Mouse (Mus musculus) liver, embryonic 14.5 days (tissue): ENCODE data around the gene Pdzrn4. TPM values are rescaled to one million over a fixed set of nuclear protein-coding genes. Genes with fewer than 3 reads are reported as not detected.

ENCODE experiments used
- ATAC-seq: fragments of 200-750 bp; cut with Nextera tagmentation; 2 replicates; pipeline ENCODE4 v1.8.0; 2017; ENCODE audit warnings: moderate number of reproducible peaks, mild to moderate bottlenecking, moderate library complexity; ENCODE audit not compliant: insufficient read depth
- DNase-seq, 3 experiments: peaks; one replicate each; pipeline ENCODE4 v3.0.0-alpha.2; 2012 to 2013; ENCODE audit warnings: low read depth in 3 of 3, low spot score in 3 of 3
- H3K27ac ChIP-seq: fragments of 300-500 bp; sonication (generic); 2 replicates; pipeline ENCODE4 v1.5.1; 2014; ENCODE audit warnings: moderate library complexity, mild to moderate bottlenecking, control low read depth, inconsistent platforms
- H3K27me3 ChIP-seq: fragments of 300-500 bp; sonication (generic); 2 replicates; pipeline ENCODE4 v1.6.1; 2014; ENCODE audit warnings: mild to moderate bottlenecking, low read length, moderate library complexity; ENCODE audit not compliant: control insufficient read depth, insufficient read depth
- H3K36me3 ChIP-seq: fragments of 300-500 bp; sonication (generic); replicated peaks from 2 replicates; pipeline ENCODE4 v1.6.1; 2014; ENCODE audit warnings: low read depth; ENCODE audit not compliant: control insufficient read depth, insufficient read depth
- H3K4me1 ChIP-seq, 2 experiments: fragments of 200-500 bp in 1 of 2; fragments of 300-500 bp in 1 of 2; sonication (generic) in 1 of 2; replicated peaks; 2 replicates each; pipeline ENCODE4 v1.6.1; 2012 to 2014; ENCODE audit warnings: antibody characterized with exemption in 1 of 2, inconsistent platforms in 1 of 2, low read length in 1 of 2; ENCODE audit not compliant: control insufficient read depth in 2 of 2, insufficient read depth in 2 of 2
- H3K4me2 ChIP-seq: fragments of 300-500 bp; sonication (generic); 2 replicates; pipeline ENCODE4 v1.6.1; 2014; ENCODE audit warnings: low read depth, mild to moderate bottlenecking, control low read depth, moderate library complexity
- H3K4me3 ChIP-seq, 2 experiments: fragments of 200-500 bp in 1 of 2; fragments of 300-500 bp in 1 of 2; sonication (generic) in 1 of 2; 2 replicates each; pipeline ENCODE4 v1.5.1; 2012 to 2014; ENCODE audit warnings: low read depth in 2 of 2, low read length in 2 of 2, mild to moderate bottlenecking in 2 of 2, control low read depth in 1 of 2, inconsistent platforms in 1 of 2, moderate library complexity in 1 of 2; ENCODE audit not compliant: insufficient read depth in 1 of 2
- H3K9ac ChIP-seq: fragments of 300-500 bp; sonication (generic); replicated peaks from 2 replicates; pipeline ENCODE4 v1.6.1; 2014; ENCODE audit warnings: mild to moderate bottlenecking, control low read depth, moderate library complexity
- H3K9me3 ChIP-seq: fragments of 300-500 bp; sonication (generic); 2 replicates; pipeline ENCODE4 v1.6.1; 2016; ENCODE audit warnings: low read length, mixed read lengths; ENCODE audit not compliant: control insufficient read depth
- CTCF ChIP-seq: IDR thresholded peaks from 2 replicates; pipeline ENCODE4 v1.5.1; 2016; ENCODE audit warnings: antibody characterized with exemption, low read depth, control low read depth
- EP300 ChIP-seq: IDR thresholded peaks from 2 replicates; pipeline ENCODE4 v1.6.1; 2016; ENCODE audit warnings: antibody characterized with exemption, low read depth
- WGBS: fragments of 180-500 bp; shearing (Covaris S2); extraction: QIAGEN DNeasy Blood & Tissue Kit; methylation state at CpG from one replicate; pipeline ENCODE4 v1.1.7; 2014; ENCODE audit not compliant: insufficient replicate concordance; 5-methylcytosine and 5-hydroxymethylcytosine counted together
- polyA plus RNA-seq, 2 experiments: library from polyadenylated mRNA; depleted of rRNA in 1 of 2; stranded (reverse) in 1 of 2; unstranded in 1 of 2; fragments of >200 nt; fragmentation: Nextera tagmentation in 1 of 2; extraction: Ambion mirVana in 1 of 2; gene quantifications; 2 replicates each; pipeline versions ENCODE4 v1.2.1 to v1.2.3; 2012 to 2014

Pdzrn4 gene
- polyA plus RNA-seq, 2 experiments = not detected

DNA sequence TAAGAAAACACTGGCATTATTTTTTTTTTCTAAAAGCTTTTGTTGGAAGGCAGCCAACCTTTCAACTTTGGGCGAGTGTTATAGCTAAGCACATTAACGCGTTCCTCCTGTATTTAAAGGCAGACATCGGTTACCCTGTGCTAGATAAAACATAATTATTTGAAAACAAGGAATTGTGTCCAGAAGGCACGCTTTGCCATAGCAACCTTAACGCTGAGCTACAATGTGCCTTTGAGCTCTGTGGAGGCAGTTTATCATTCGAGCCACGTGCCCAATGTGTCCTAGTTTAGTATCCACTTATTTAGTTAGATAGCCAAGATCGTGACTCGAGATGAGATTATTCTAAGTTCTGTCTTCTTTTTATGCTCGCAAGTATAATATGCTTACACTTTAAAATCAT is 180.8 kb downstream of the Pdzrn4 start:
- no peak overlapping the region for H3K9ac ChIP-seq
- no peak for DNase-seq
- WGBS = 73% methylated on average over 11 of the region's 11 CpGs

GRCm38 (mm10) chr15:92580217-92580616 is 183.5 kb downstream of the Pdzrn4 start:
- no peaks in the 10 kb centered on the region for H3K36me3 ChIP-seq
- no peak overlapping the region for H3K27ac ChIP-seq
- H3K9ac ChIP-seq = no peak overlapping the region
- H3K4me2 ChIP-seq = no peak overlapping the region
- H3K4me1 ChIP-seq = no peaks in the 10 kb centered on the region
- H3K4me3 ChIP-seq = no peak overlapping the region
- 48% methylated on average over 3 of the region's 3 CpGs for WGBS
- no peak for DNase-seq
- no peak for ATAC-seq
- H3K9me3 ChIP-seq = no peaks in the 10 kb centered on the region
- no peaks in the 10 kb centered on the region for H3K27me3 ChIP-seq
- no peak for TF ChIP-seq CTCF
- no peak for TF ChIP-seq EP300

More for the DNA sequence above, 180.8 kb downstream of the Pdzrn4 start:
- TF ChIP-seq EP300 (no peak), CTCF (no peak)
- Histone ChIP-seq H3K4me1 (no peaks in the 10 kb centered on the region), H3K27ac (no peak overlapping the region), H3K9me3 (no peaks in the 10 kb centered on the region), H3K4me3 (no peak overlapping the region), H3K27me3 (no peaks in the 10 kb centered on the region), H3K4me2 (no peak overlapping the region), H3K36me3 (no peaks in the 10 kb centered on the region)
- no peak for ATAC-seq

- ATAC-seq (no peak), DNase-seq (no peak)
- H3K4me2 ChIP-seq = no peak overlapping the region
- no peaks in the 10 kb centered on the region for H3K36me3 ChIP-seq
- H3K27me3 ChIP-seq = no peaks in the 10 kb centered on the region
- no peaks in the 10 kb centered on the region for H3K4me1 ChIP-seq
- H3K4me3 ChIP-seq = no peak overlapping the region
- no peak overlapping the region for H3K27ac ChIP-seq
- WGBS = 71% methylated on average over 9 of the region's 9 CpGs
- H3K9me3 ChIP-seq = no peaks in the 10 kb centered on the region
- no peak overlapping the region for H3K9ac ChIP-seq
- TF ChIP-seq CTCF (no peak), EP300 (no peak)
Observed at GRCm38 (mm10) chr15:92580742-92581383, 184.2 kb downstream of the Pdzrn4 start.

- 68% methylated on average over 14 of the region's 14 CpGs for WGBS
- H3K27ac ChIP-seq = no peak overlapping the region
- H3K36me3 ChIP-seq = no peaks in the 10 kb centered on the region
- H3K27me3 ChIP-seq = no peaks in the 10 kb centered on the region
- H3K9me3 ChIP-seq = no peaks in the 10 kb centered on the region
- DNase-seq = no peak
- no peak overlapping the region for H3K4me2 ChIP-seq
- TF ChIP-seq EP300 (no peak), CTCF (no peak)
- no peak overlapping the region for H3K4me3 ChIP-seq
- ATAC-seq = no peak
- no peak overlapping the region for H3K9ac ChIP-seq
- no peaks in the 10 kb centered on the region for H3K4me1 ChIP-seq
Observed at GRCm38 (mm10) chr15:92584357-92585138, 187.9 kb downstream of the Pdzrn4 start.

- Histone ChIP-seq H3K4me3 (no peak overlapping the region), H3K4me2 (no peak overlapping the region), H3K27ac (no peak overlapping the region), H3K36me3 (no peaks in the 10 kb centered on the region), H3K4me1 (no peaks in the 10 kb centered on the region), H3K27me3 (no peaks in the 10 kb centered on the region), H3K9me3 (no peaks in the 10 kb centered on the region), H3K9ac (no peak overlapping the region)
- ATAC-seq = no peak
- WGBS = 47% methylated on average over 1 of the region's 1 CpGs
- TF ChIP-seq CTCF (no peak), EP300 (no peak)
- no peak for DNase-seq
Observed at GRCm38 (mm10) chr15:92587431-92587830, 190.8 kb downstream of the Pdzrn4 start.
